Comparison of ENCODE assay signal across 13 mouse cellular contexts in genomic region chr11:74841366-74841765, GRCm38 (mm10). TPM values are rescaled to one million over a fixed set of nuclear protein-coding genes. Genes with fewer than 3 reads are reported as not detected.
A peak's percentile ranks its signal among the peaks of the same experiment; 100 is the strongest.
DNase-seq lines count a peak whose midpoint lies in the region; ATAC-seq and TF ChIP-seq lines count a peak whose summit lies in the region.
"Had no signal": no experiment of that assay in that cellular context is flagged by ENCODE, and none has a peak within 500 bp of the region (broad histone marks: within the 10 kb centered on the region; RNA-seq: fewer than 3 reads in every experiment).

No protein-coding gene starts in this region.

- H3K27ac ChIP-seq in heart, embryonic 11.5 days (ENCODE audit: low read depth, low read length): peak overlapping the region; percentile 62; the same call in 1 of the 2 replicates
- H3K27ac ChIP-seq in testis, adult 2 months (ENCODE audit: control insufficient read depth, insufficient read depth, low read depth, low read length): no peak overlapping the region
- 0 out of 2 replicates have a peak overlapping the region, but pooled peaks have one; percentile 13 for H3K27ac ChIP-seq in neural tube, embryonic 15.5 days (replicated peaks)
- H3K27ac ChIP-seq: neural tube, embryonic 12.5 days had no signal

- no peak for DNase-seq in heart, adult 9 months (ENCODE audit: low spot score in 2 of 2)
- no peak for DNase-seq in testis, postnatal 14 days (ENCODE audit: low spot score)
- peak; percentile 52 for DNase-seq in heart, postnatal 4 days
- DNase-seq in embryo, embryonic 9.5 days (ENCODE audit: extremely low spot score): no peak
- DNase-seq in lung, adult 2 months: no peak
- DNase-seq: gastrocnemius, postnatal 10 days; lung, embryonic 14.5 days; spleen, adult 18-20 months had no signal

- no peak overlapping the region for H3K9ac ChIP-seq in heart, embryonic 11.5 days (ENCODE audit: low read depth, low read length)
- no peak overlapping the region for H3K9ac ChIP-seq in neural tube, embryonic 15.5 days (replicated peaks)
- H3K9ac ChIP-seq: lung, embryonic 14.5 days; neural tube, embryonic 12.5 days had no signal

- no peaks in the 10 kb centered on the region for H3K9me3 ChIP-seq in heart, embryonic 11.5 days (replicated peaks; ENCODE audit: control insufficient read depth, low read length)
- H3K9me3 ChIP-seq in neural tube, embryonic 15.5 days (replicated peaks): no peaks in the 10 kb centered on the region

- TF ChIP-seq POLR2A in testis, adult 2 months (IDR thresholded peaks at IDR 0.05; ENCODE audit: control insufficient read depth, low read depth, low read length): 0 out of 2 replicates have a peak, but pooled peaks have one; percentile 43
- TF ChIP-seq POLR2A in lung, adult 2 months (IDR thresholded peaks at IDR 0.05; ENCODE audit: borderline replicate concordance, extremely low read depth, low read depth, low read length): no peak

- H3K27me3 ChIP-seq in heart, embryonic 11.5 days (ENCODE audit: control insufficient read depth, insufficient read depth, low read length): no peaks in the 10 kb centered on the region
- no peaks in the 10 kb centered on the region for H3K27me3 ChIP-seq in testis, adult 2 months (ENCODE audit: control insufficient read depth, insufficient read depth, low read length)
- H3K27me3 ChIP-seq in neural tube, embryonic 15.5 days (replicated peaks): no peaks in the 10 kb centered on the region
- H3K27me3 ChIP-seq: CH12.LX; neural tube, embryonic 12.5 days had no signal

- H3K4me3 ChIP-seq in heart, embryonic 11.5 days (ENCODE audit: low read depth, low read length): no peak overlapping the region
- H3K4me3 ChIP-seq in testis, adult 2 months (ENCODE audit: control insufficient read depth, low read depth, low read length): peak overlapping the region; percentile 81
- H3K4me3 ChIP-seq in neural tube, embryonic 15.5 days (replicated peaks): no peak overlapping the region
- H3K4me3 ChIP-seq in lung, adult 2 months (replicated peaks; ENCODE audit: extremely low read depth, low read depth, low read length): no peak overlapping the region
- H3K4me3 ChIP-seq: neural tube, embryonic 12.5 days had no signal

- peaks cover 10% of the 10 kb centered on the region; the same call in 1 of the 2 replicates for H3K36me3 ChIP-seq in heart, embryonic 11.5 days (ENCODE audit: control insufficient read depth, insufficient read depth, low read length)
- no peaks in the 10 kb centered on the region for H3K36me3 ChIP-seq in testis, adult 2 months (ENCODE audit: control insufficient read depth, insufficient read depth, low read length)
- peaks cover 32% of the 10 kb centered on the region for H3K36me3 ChIP-seq in neural tube, embryonic 15.5 days

- no peak for ATAC-seq in heart, embryonic 11.5 days (replicated peaks; ENCODE audit: insufficient number of reproducible peaks, low FRiP score, low TSS enrichment)
- ATAC-seq in neural tube, embryonic 15.5 days (ENCODE audit: low FRiP score): no peak

- no peak overlapping the region for H3K4me2 ChIP-seq in heart, embryonic 11.5 days
- H3K4me2 ChIP-seq in neural tube, embryonic 15.5 days: no peak overlapping the region
- H3K4me2 ChIP-seq: lung, embryonic 14.5 days; neural tube, embryonic 12.5 days had no signal

- H3K4me1 ChIP-seq in heart, embryonic 11.5 days (ENCODE audit: control insufficient read depth, insufficient read depth, low read length): peaks cover 40% of the 10 kb centered on the region
- H3K4me1 ChIP-seq in testis, adult 2 months (ENCODE audit: control insufficient read depth, insufficient read depth, low read length): peaks cover 26% of the 10 kb centered on the region
- H3K4me1 ChIP-seq in neural tube, embryonic 15.5 days: peaks cover 35% of the 10 kb centered on the region
- peaks cover 6% of the 10 kb centered on the region for H3K4me1 ChIP-seq in lung, adult 2 months (ENCODE audit: control insufficient read depth, insufficient read depth, low read length)

- no peak; the same call in 1 of the 2 replicates for TF ChIP-seq CTCF in testis, adult 2 months (IDR thresholded peaks at IDR 0.05; ENCODE audit: control insufficient read depth, insufficient read depth, insufficient replicate concordance, low read depth, low read length)
- no peak for TF ChIP-seq CTCF in lung, adult 2 months (IDR thresholded peaks at IDR 0.05; ENCODE audit: insufficient read depth, low read length)

- 76% methylated on average over 9 of the region's 9 CpGs for WGBS in heart, embryonic 11.5 days (ENCODE audit: insufficient replicate concordance)
- 80% methylated on average over 9 of the region's 9 CpGs for WGBS in neural tube, embryonic 15.5 days
- 90% methylated on average over 9 of the region's 9 CpGs for WGBS in lung, adult 2 months

RNA-seq across cellular contexts. Expression of gene Mnt, which starts 10.6 kb away (rescaled TPM):
- polyA plus RNA-seq in heart, embryonic 11.5 days (2014; fragmentation: Nextera tagmentation; extraction: Ambion mirVana): 2.7 and 3.5 TPM in 2 replicates
- polyA plus RNA-seq in testis, adult 2 months (2012; rRNA removed): 42.6 and 44.0 TPM in 2 replicates
- total RNA-seq in heart, postnatal 4 days (2021): 10 to 100 TPM; 14.8 to 15.7 TPM
- 7.0 and 7.3 TPM in 2 replicates for polyA plus RNA-seq in neural tube, embryonic 15.5 days (2015; fragmentation: Nextera tagmentation; extraction: Ambion mirVana)
- polyA plus RNA-seq in lung, adult 2 months (2012; rRNA removed): 21.3 and 22.2 TPM in 2 replicates

RNA-seq across cellular contexts. Expression of gene Sgsm2, which starts 55.5 kb away (rescaled TPM):
- 3.9 and 5.5 TPM in 2 replicates for polyA plus RNA-seq in heart, embryonic 11.5 days (2014; fragmentation: Nextera tagmentation; extraction: Ambion mirVana)
- 27.9 and 30.7 TPM in 2 replicates for polyA plus RNA-seq in testis, adult 2 months (2012; rRNA removed)
- total RNA-seq in heart, postnatal 4 days (2021): 10 to 100 TPM; 14.6 to 14.9 TPM
- 24.1 and 27.3 TPM in 2 replicates for polyA plus RNA-seq in neural tube, embryonic 15.5 days (2015; fragmentation: Nextera tagmentation; extraction: Ambion mirVana)
- 19.3 and 22.1 TPM in 2 replicates for polyA plus RNA-seq in lung, adult 2 months (2012; rRNA removed)

RNA-seq across cellular contexts. Expression of gene Tsr1, which starts 56.5 kb away (rescaled TPM):
- polyA plus RNA-seq in heart, embryonic 11.5 days (2014; fragmentation: Nextera tagmentation; extraction: Ambion mirVana): 34.0 and 40.6 TPM in 2 replicates
- 14.7 and 15.1 TPM in 2 replicates for polyA plus RNA-seq in testis, adult 2 months (2012; rRNA removed)
- 10 to 100 TPM; 20.0 to 22.6 TPM for total RNA-seq in heart, postnatal 4 days (2021)
- 28.1 and 32.8 TPM in 2 replicates for polyA plus RNA-seq in neural tube, embryonic 15.5 days (2015; fragmentation: Nextera tagmentation; extraction: Ambion mirVana)
- polyA plus RNA-seq in lung, adult 2 months (2012; rRNA removed): 7.1 and 7.5 TPM in 2 replicates
